Mouse (Mus musculus): Measurements from ENCODE around the gene Ap1ar. TPM values are rescaled to one million over a fixed set of nuclear protein-coding genes. Genes with fewer than 3 reads are reported as not detected.

Ap1ar gene
- polyA plus RNA-seq, 1 experiment from 2014 or later, result 32.2 TPM

- Histone ChIP-seq H3K9ac (ENCODE audit: low read length) (no peak overlapping the region), H3K9me3 (ENCODE audit: control insufficient read depth, low read length) (no peaks in the 10 kb centered on the region), H3K4me2 (replicated peaks; ENCODE audit: low read depth) (no peak overlapping the region), H3K36me3 (ENCODE audit: control insufficient read depth, insufficient read depth, low read length) (peaks cover 5% of the 10 kb centered on the region; the same call in 1 of the 2 replicates), H3K4me3 (ENCODE audit: low read depth, low read length) (no peak overlapping the region), H3K27me3 (ENCODE audit: control insufficient read depth, insufficient read depth, low read length) (no peaks in the 10 kb centered on the region), H3K27ac (replicated peaks) (no peak overlapping the region), H3K4me1 (replicated peaks; ENCODE audit: control insufficient read depth, insufficient read depth) (no peaks in the 10 kb centered on the region)
- TF ChIP-seq CTCF (IDR thresholded peaks at IDR 0.05; ENCODE audit: low read depth) (no peak), EP300 (optimal IDR thresholded peaks at IDR 0.05) (no peak)
- DNase-seq (ENCODE audit: low spot score), result no peak
- 89% methylated on average over 7 of the region's 7 CpGs for WGBS
- ATAC-seq (ENCODE audit: low FRiP score, low TSS enrichment), result no peak
Measured at GRCm38 (mm10) chr3:127809103-127809502, 28.2 kb downstream of the Ap1ar start.

DNA sequence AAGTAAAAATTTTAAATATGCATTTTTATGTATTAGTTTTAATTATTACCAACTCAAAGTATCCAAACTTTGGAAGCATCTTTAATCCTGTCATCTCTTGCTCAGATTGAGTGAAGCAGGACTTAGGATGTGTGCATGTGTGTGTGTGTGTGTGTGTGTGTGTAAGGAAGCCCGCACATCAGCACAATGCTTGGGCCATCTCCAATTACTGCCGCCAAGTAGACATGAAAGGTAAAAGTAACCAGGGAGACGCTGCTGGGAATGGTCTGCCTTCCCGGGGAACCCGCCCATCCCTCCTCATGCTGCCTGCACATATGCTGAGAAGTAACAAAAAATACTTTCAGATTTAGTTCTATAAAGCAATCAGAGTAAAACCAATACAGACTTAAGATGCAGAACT lies 29.5 kb downstream of the Ap1ar start:
- no peak for ATAC-seq (ENCODE audit: low FRiP score, low TSS enrichment)
- no peaks in the 10 kb centered on the region for H3K4me1 ChIP-seq (replicated peaks; ENCODE audit: control insufficient read depth, insufficient read depth)
- H3K27ac ChIP-seq (replicated peaks), result no peak overlapping the region
- no peaks in the 10 kb centered on the region for H3K27me3 ChIP-seq (ENCODE audit: control insufficient read depth, insufficient read depth, low read length)
- peaks cover 5% of the 10 kb centered on the region; the same call in 1 of the 2 replicates for H3K36me3 ChIP-seq (ENCODE audit: control insufficient read depth, insufficient read depth, low read length)
- H3K4me2 ChIP-seq (replicated peaks; ENCODE audit: low read depth), result no peak overlapping the region
- H3K4me3 ChIP-seq (ENCODE audit: low read depth, low read length), result no peak overlapping the region
- no peak overlapping the region for H3K9ac ChIP-seq (ENCODE audit: low read length)
- WGBS, result 88% methylated on average over 5 of the region's 5 CpGs
- H3K9me3 ChIP-seq (ENCODE audit: control insufficient read depth, low read length), result no peaks in the 10 kb centered on the region
- DNase-seq (ENCODE audit: low spot score), result no peak
- TF ChIP-seq CTCF (IDR thresholded peaks at IDR 0.05; ENCODE audit: low read depth), result no peak
- no peak for TF ChIP-seq EP300 (optimal IDR thresholded peaks at IDR 0.05)

- Histone ChIP-seq H3K9me3 (ENCODE audit: control insufficient read depth, low read length) (no peaks in the 10 kb centered on the region), H3K9ac (ENCODE audit: low read length) (no peak overlapping the region), H3K27me3 (ENCODE audit: control insufficient read depth, insufficient read depth, low read length) (no peaks in the 10 kb centered on the region), H3K27ac (replicated peaks) (no peak overlapping the region; the same call in 1 of the 2 replicates), H3K4me3 (ENCODE audit: low read depth, low read length) (no peak overlapping the region), H3K36me3 (ENCODE audit: control insufficient read depth, insufficient read depth, low read length) (peaks cover 2% of the 10 kb centered on the region; the same call in 1 of the 2 replicates), H3K4me1 (replicated peaks; ENCODE audit: control insufficient read depth, insufficient read depth) (no peaks in the 10 kb centered on the region), H3K4me2 (replicated peaks; ENCODE audit: low read depth) (no peak overlapping the region)
- 87% methylated on average over 6 of the region's 6 CpGs for WGBS
- no peak for ATAC-seq (ENCODE audit: low FRiP score, low TSS enrichment)
- TF ChIP-seq EP300 (optimal IDR thresholded peaks at IDR 0.05), result no peak
- TF ChIP-seq CTCF (IDR thresholded peaks at IDR 0.05; ENCODE audit: low read depth), result no peak
- DNase-seq (ENCODE audit: low spot score), result no peak
Measured at GRCm38 (mm10) chr3:127805991-127806390, 31.3 kb downstream of the Ap1ar start.

DNA sequence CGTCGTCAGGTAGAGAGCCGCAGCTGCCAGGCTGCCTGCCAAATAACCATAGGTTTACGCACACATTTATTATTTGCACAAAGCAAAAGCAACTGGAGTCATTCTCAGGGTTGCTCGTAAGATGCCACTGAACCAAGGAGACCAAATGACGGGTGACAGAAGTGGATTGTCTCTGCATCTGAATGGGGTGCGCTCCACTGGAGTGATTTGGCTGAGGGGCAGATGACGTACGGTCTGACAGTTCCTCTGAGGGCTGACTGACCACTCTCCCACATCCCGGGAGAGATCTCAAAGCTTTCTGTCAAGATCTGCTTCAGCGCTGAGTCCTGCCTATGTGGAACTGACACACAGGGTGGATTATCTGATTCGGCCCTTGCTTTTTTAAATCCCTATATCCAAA lies 32.3 kb downstream of the Ap1ar start:
- H3K27me3 ChIP-seq (ENCODE audit: control insufficient read depth, insufficient read depth, low read length), result no peaks in the 10 kb centered on the region
- peaks cover 2% of the 10 kb centered on the region; the same call in 1 of the 2 replicates for H3K36me3 ChIP-seq (ENCODE audit: control insufficient read depth, insufficient read depth, low read length)
- DNase-seq (ENCODE audit: low spot score) (no peak), ATAC-seq (ENCODE audit: low FRiP score, low TSS enrichment) (0 out of 2 replicates have a peak, but pooled peaks have one; percentile 32)
- no peak for TF ChIP-seq EP300 (optimal IDR thresholded peaks at IDR 0.05)
- no peak for TF ChIP-seq CTCF (IDR thresholded peaks at IDR 0.05; ENCODE audit: low read depth)
- no peaks in the 10 kb centered on the region for H3K9me3 ChIP-seq (ENCODE audit: control insufficient read depth, low read length)
- H3K4me2 ChIP-seq (replicated peaks; ENCODE audit: low read depth), result no peak overlapping the region
- H3K4me3 ChIP-seq (ENCODE audit: low read depth, low read length), result no peak overlapping the region
- 77% methylated on average over 12 of the region's 12 CpGs for WGBS
- no peaks in the 10 kb centered on the region for H3K4me1 ChIP-seq (replicated peaks; ENCODE audit: control insufficient read depth, insufficient read depth)
- H3K9ac ChIP-seq (ENCODE audit: low read length), result no peak overlapping the region
- no peak overlapping the region for H3K27ac ChIP-seq (replicated peaks)

GRCm38 (mm10) chr3:127804439-127804838 lies 32.9 kb downstream of the Ap1ar start:
- Histone ChIP-seq H3K36me3 (ENCODE audit: control insufficient read depth, insufficient read depth, low read length) (peaks cover 2% of the 10 kb centered on the region; the same call in 1 of the 2 replicates), H3K9me3 (ENCODE audit: control insufficient read depth, low read length) (no peaks in the 10 kb centered on the region), H3K27me3 (ENCODE audit: control insufficient read depth, insufficient read depth, low read length) (no peaks in the 10 kb centered on the region), H3K4me1 (replicated peaks; ENCODE audit: control insufficient read depth, insufficient read depth) (no peaks in the 10 kb centered on the region), H3K4me2 (replicated peaks; ENCODE audit: low read depth) (no peak overlapping the region), H3K4me3 (ENCODE audit: low read depth, low read length) (no peak overlapping the region), H3K27ac (replicated peaks) (no peak overlapping the region), H3K9ac (ENCODE audit: low read length) (no peak overlapping the region)
- ATAC-seq (ENCODE audit: low FRiP score, low TSS enrichment) (no peak), DNase-seq (ENCODE audit: low spot score) (no peak)
- 87% methylated on average over 4 of the region's 4 CpGs for WGBS
- TF ChIP-seq EP300 (optimal IDR thresholded peaks at IDR 0.05), result no peak
- no peak for TF ChIP-seq CTCF (IDR thresholded peaks at IDR 0.05; ENCODE audit: low read depth)

DNA sequence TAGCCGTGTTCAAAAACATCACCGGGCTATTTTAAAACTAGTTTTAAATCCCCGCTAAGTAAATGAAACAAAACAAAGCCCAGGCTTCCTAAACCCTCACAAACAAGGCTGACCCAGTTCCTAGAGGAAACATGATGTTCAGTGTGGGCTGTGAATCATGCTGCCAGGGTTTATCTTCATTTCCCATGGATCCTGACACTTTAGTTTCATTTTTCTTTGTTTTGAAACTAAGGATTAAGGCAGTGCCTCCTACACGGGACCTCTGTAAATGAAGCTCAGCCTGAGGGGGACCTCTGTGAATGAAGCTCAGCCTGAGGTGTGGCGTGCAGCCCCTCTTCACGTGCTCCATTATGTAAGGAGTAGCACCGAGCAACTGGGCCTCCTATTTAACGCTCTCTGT lies 34.5 kb downstream of the Ap1ar start:
- no peaks in the 10 kb centered on the region for H3K9me3 ChIP-seq (ENCODE audit: control insufficient read depth, low read length)
- no peak overlapping the region for H3K4me2 ChIP-seq (replicated peaks; ENCODE audit: low read depth)
- DNase-seq (ENCODE audit: low spot score) (no peak), ATAC-seq (ENCODE audit: low FRiP score, low TSS enrichment) (no peak)
- no peak overlapping the region for H3K27ac ChIP-seq (replicated peaks)
- no peaks in the 10 kb centered on the region for H3K36me3 ChIP-seq (ENCODE audit: control insufficient read depth, insufficient read depth, low read length)
- no peak overlapping the region for H3K4me3 ChIP-seq (ENCODE audit: low read depth, low read length)
- no peaks in the 10 kb centered on the region for H3K4me1 ChIP-seq (replicated peaks; ENCODE audit: control insufficient read depth, insufficient read depth)
- 26% methylated on average over 8 of the region's 8 CpGs for WGBS
- TF ChIP-seq CTCF (IDR thresholded peaks at IDR 0.05; ENCODE audit: low read depth) (no peak), EP300 (optimal IDR thresholded peaks at IDR 0.05) (no peak)
- H3K27me3 ChIP-seq (ENCODE audit: control insufficient read depth, insufficient read depth, low read length), result no peaks in the 10 kb centered on the region
- peak overlapping the region; percentile 31 for H3K9ac ChIP-seq (ENCODE audit: low read length)
